Mouse (Mus musculus) brain, embryonic 14.5 days (tissue): ENCODE measurements around the gene Rfx7.
A peak's percentile ranks its signal among the peaks of the same experiment; 100 is the strongest.

Source experiments
- CTCF ChIP-seq: fragments of 200-500 bp; IDR thresholded peaks from 2 replicates; pipeline ENCODE4 v1.5.1; 2012; ENCODE audit warnings: inconsistent platforms, mild to moderate bottlenecking, moderate library complexity, borderline replicate concordance; ENCODE audit not compliant: insufficient read depth, insufficient read length; ENCODE audit errors: extremely low read depth
- POLR2A ChIP-seq: fragments of 200-500 bp; IDR thresholded peaks from 2 replicates; pipeline ENCODE4 v1.6.1; 2012; ENCODE audit warnings: mild to moderate bottlenecking, inconsistent platforms, borderline replicate concordance; ENCODE audit not compliant: poor library complexity, insufficient read depth, insufficient read length, severe bottlenecking; ENCODE audit errors: extremely low read depth

GRCm38 (mm10) chr9:72531996-72532380 is at the start of gene Rfx7:
- TF ChIP-seq POLR2A (peak; percentile 91), CTCF (no peak)
